Mouse (Mus musculus) testis, adult 2 months (tissue): ENCODE data around the gene Synpr. TPM values are rescaled to one million over a fixed set of nuclear protein-coding genes. Genes with fewer than 3 reads are reported as not detected.

Experiments used
- H3K27ac ChIP-seq: fragments of 200-500 bp; 2 replicates; pipeline ENCODE4 v1.5.1; 2012; ENCODE audit warnings: low read depth, low read length; ENCODE audit not compliant: control insufficient read depth, insufficient read depth
- H3K27me3 ChIP-seq: fragments of 200-500 bp; 2 replicates; pipeline ENCODE4 v1.6.1; 2012; ENCODE audit warnings: mild to moderate bottlenecking, low read length, moderate library complexity; ENCODE audit not compliant: control insufficient read depth, insufficient read depth
- H3K36me3 ChIP-seq: fragments of 200-500 bp; 2 replicates; pipeline ENCODE4 v1.6.1; 2012; ENCODE audit warnings: mild to moderate bottlenecking, low read length; ENCODE audit not compliant: control insufficient read depth, insufficient read depth
- H3K4me1 ChIP-seq: fragments of 200-500 bp; 2 replicates; pipeline ENCODE4 v1.6.1; 2012; ENCODE audit warnings: low read length; ENCODE audit not compliant: control insufficient read depth, insufficient read depth
- H3K4me3 ChIP-seq: fragments of 200-500 bp; 2 replicates; pipeline ENCODE4 v1.5.1; 2012; ENCODE audit warnings: low read depth, mild to moderate bottlenecking, low read length, moderate library complexity, mixed read lengths; ENCODE audit not compliant: control insufficient read depth
- CTCF ChIP-seq: fragments of 200-500 bp; IDR thresholded peaks from 2 replicates; pipeline ENCODE4 v1.5.1; 2012; ENCODE audit warnings: low read depth, mild to moderate bottlenecking, inconsistent platforms, low read length, moderate library complexity; ENCODE audit not compliant: control insufficient read depth, insufficient read depth, insufficient replicate concordance
- POLR2A ChIP-seq: fragments of 200-500 bp; IDR thresholded peaks from 2 replicates; pipeline ENCODE4 v1.6.1; 2012; ENCODE audit warnings: low read depth, mild to moderate bottlenecking, inconsistent platforms, low read length, moderate library complexity; ENCODE audit not compliant: control insufficient read depth
- polyA plus RNA-seq: library from polyadenylated mRNA; depleted of rRNA; stranded (reverse); fragments of >200 nt; gene quantifications from 2 replicates; pipeline ENCODE4 v1.2.3, GENCODE M21; 2012

Synpr gene
- polyA plus RNA-seq, 1 experiment, result not detected

DNA sequence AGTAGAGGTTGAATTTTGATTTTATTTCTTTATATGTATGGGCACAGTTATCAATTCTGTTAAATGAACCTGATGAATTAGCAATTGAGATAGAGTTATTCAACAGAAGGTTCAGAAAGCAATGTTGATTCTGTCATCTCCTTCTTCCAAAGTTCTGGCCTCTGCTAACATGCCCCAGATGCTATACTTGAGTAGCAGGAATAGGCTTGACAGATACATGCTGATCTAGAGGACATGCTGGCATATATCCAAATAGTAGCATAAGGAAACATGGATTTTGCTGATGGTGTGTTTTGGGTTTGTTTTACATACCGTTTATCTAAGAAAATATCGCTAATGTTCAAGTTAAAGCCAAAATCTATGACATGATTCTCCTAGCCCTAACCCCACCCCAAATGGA is 273.5 kb downstream of the Synpr start:
- Histone ChIP-seq H3K4me1 (no peaks in the 10 kb centered on the region), H3K27ac (no peak overlapping the region), H3K4me3 (no peak overlapping the region), H3K36me3 (no peaks in the 10 kb centered on the region), H3K27me3 (no peaks in the 10 kb centered on the region)
- TF ChIP-seq CTCF (no peak), POLR2A (no peak)

DNA sequence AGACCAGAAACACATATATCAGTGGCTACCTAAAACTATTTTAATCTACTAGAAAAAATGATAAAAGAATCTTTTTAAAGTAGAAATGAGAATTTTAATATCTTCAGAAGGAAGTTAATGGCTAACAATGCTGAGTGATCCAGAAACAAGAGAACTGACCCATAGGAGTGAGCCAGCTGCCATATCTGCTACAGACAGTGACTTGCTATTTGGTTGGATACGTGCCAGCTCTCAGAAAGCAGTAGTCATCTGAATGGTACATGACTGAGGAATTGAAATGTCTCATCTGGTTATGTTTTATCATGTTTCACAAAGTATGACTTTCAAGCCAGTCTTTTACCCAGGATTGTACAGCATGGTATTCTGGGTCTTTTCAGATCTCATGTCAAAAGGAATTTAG is 282.7 kb downstream of the Synpr start:
- H3K36me3 ChIP-seq, result no peaks in the 10 kb centered on the region

DNA sequence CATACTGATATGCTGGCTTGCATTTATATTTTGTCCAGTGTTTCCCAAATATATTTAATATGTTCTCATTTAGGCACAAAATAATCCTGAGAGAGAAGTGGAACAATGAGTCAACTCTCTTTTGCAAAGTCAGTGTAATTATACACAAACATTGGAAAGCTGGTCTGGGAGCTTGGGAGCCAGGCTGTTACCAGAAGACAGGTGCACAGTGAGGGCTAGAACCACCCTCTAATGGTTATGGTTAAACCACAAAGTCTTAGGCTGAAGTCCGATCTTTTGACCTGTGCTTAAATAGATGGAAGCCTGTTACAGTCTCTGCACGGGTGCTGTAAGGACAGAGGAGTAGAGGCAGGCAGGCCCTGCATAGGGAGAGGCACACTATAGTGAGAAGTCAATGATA is 283.4 kb downstream of the Synpr start:
- TF ChIP-seq CTCF, result no peak
- TF ChIP-seq POLR2A, result no peak

More for the DNA sequence above, 282.7 kb downstream of the Synpr start:
- TF ChIP-seq POLR2A (no peak), CTCF (no peak)
- no peak overlapping the region for H3K4me3 ChIP-seq
- H3K27ac ChIP-seq, result no peak overlapping the region
- no peaks in the 10 kb centered on the region for H3K27me3 ChIP-seq
- no peaks in the 10 kb centered on the region for H3K4me1 ChIP-seq

DNA sequence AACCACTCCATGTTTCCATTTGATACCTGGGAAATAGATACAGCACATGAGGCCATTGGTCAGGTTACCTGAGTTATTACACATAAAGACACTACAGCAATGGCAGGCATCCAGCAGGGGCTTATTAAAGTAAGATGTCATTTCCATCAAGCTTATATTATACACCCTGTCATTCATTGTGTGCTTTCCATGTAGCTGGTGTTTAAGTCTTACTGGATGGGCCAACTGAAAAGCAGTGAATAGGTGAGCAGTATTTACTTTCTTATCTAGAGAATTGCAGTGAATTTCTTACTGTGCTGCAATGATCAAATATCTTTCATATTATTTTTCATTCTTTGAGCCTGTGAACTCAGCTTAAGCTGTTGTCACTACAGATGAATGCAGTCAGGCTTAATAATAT is 287.4 kb downstream of the Synpr start:
- Histone ChIP-seq H3K27me3 (no peaks in the 10 kb centered on the region), H3K4me1 (no peaks in the 10 kb centered on the region), H3K4me3 (no peak overlapping the region), H3K27ac (no peak overlapping the region), H3K36me3 (no peaks in the 10 kb centered on the region)
- TF ChIP-seq POLR2A, result no peak
- no peak for TF ChIP-seq CTCF

More for the DNA sequence above, 283.4 kb downstream of the Synpr start:
- Histone ChIP-seq H3K27me3 (no peaks in the 10 kb centered on the region), H3K4me3 (no peak overlapping the region), H3K4me1 (no peaks in the 10 kb centered on the region), H3K27ac (no peak overlapping the region), H3K36me3 (no peaks in the 10 kb centered on the region)

DNA sequence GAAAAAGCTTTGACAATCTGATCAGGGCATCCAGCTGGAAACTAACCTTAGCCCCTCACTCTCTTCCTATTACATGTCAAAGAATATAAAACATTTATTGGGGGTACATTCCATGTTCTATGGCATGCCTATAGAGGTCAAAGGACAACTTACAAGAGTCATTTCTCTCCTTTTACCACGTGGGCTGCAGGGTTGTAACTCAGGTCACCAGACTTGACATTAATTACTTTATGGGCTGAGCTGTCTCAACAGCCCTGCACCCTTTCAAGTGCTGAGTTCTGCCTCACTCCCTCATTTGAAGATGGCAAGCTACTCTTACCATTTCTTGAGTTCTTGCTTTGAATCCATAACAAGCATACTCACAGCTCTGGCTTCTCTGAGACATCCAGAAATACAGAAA is 287.9 kb downstream of the Synpr start:
- Histone ChIP-seq H3K27me3 (no peaks in the 10 kb centered on the region), H3K36me3 (no peaks in the 10 kb centered on the region), H3K27ac (no peak overlapping the region), H3K4me3 (no peak overlapping the region), H3K4me1 (no peaks in the 10 kb centered on the region)
- TF ChIP-seq POLR2A (no peak), CTCF (no peak)

DNA sequence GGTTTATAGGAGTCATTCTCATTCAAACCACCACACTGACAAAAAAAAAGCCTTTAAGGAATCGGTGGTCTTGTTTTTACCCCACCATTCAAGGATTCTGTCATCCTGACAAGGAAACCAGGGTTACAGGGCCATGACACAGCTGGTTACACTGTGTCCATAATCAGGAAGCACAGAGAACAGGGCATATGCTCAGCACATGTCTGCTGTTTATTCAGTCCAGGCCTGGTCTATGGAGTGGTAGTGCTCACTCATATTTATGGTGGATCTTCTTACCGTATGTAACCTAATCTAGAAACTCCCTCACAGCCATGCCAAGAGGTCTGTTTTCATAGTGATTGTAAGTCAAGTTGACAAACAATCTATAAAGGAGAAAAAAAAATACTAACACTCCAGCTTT is 293.5 kb downstream of the Synpr start:
- TF ChIP-seq POLR2A (no peak), CTCF (no peak)
- Histone ChIP-seq H3K36me3 (no peaks in the 10 kb centered on the region), H3K4me1 (no peaks in the 10 kb centered on the region), H3K4me3 (no peak overlapping the region), H3K27me3 (no peaks in the 10 kb centered on the region), H3K27ac (no peak overlapping the region)

DNA sequence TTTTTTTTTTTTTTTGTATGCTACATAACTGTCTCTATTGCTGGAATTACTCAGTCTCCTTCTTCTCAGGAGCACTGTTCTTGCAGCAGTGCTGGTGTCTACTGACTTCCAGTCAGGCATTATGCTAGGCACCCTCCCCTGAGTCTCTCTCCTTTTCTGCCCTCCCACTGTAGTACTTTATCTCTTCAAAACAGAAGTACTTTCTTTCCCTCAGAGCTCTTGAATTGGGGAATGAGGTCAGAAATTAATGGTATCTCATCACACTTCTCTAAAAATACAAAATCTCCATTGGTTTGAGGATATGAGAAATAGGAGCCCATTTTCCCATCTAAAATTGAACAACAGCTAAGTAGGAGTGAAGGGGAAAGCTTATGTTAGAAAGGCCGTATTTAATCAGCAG is 294.2 kb downstream of the Synpr start:
- H3K4me1 ChIP-seq, result no peaks in the 10 kb centered on the region
- no peaks in the 10 kb centered on the region for H3K36me3 ChIP-seq
- H3K27me3 ChIP-seq, result no peaks in the 10 kb centered on the region
- no peak overlapping the region for H3K4me3 ChIP-seq
- TF ChIP-seq POLR2A (no peak), CTCF (no peak)
- no peak overlapping the region for H3K27ac ChIP-seq

DNA sequence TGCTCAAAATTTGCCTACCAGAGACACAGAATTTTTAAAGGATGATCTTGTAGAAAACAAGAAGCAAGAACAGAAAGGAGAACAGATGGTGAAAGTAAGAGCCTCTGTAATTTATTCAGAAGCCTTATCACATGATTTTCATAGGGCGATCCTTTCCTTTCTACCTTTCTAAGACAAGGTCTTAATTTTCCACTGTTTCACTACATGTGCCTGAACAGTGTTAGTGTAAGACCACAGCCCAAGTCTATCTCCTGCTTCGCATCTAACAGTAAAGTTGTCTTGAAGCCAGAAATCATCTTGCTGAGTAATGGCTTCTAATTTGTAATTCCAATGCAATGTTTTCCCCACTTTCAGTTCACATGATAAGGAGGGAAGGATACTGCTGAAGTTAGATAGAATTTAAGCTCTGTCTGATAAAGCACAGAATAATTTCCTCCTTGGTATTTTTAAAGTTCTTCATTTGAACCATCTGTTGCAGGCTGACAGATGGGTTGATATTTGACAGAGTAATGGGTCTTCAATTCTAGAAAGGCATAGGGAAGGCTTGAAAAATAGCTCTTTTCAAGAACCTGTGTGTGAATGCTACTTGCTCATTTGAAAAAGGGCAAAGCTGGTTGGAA is 308.9 kb downstream of the Synpr start:
- Histone ChIP-seq H3K27me3 (no peaks in the 10 kb centered on the region), H3K36me3 (no peaks in the 10 kb centered on the region), H3K4me1 (no peaks in the 10 kb centered on the region), H3K4me3 (no peak overlapping the region), H3K27ac (no peak overlapping the region)
- no peak for TF ChIP-seq CTCF
- no peak for TF ChIP-seq POLR2A

DNA sequence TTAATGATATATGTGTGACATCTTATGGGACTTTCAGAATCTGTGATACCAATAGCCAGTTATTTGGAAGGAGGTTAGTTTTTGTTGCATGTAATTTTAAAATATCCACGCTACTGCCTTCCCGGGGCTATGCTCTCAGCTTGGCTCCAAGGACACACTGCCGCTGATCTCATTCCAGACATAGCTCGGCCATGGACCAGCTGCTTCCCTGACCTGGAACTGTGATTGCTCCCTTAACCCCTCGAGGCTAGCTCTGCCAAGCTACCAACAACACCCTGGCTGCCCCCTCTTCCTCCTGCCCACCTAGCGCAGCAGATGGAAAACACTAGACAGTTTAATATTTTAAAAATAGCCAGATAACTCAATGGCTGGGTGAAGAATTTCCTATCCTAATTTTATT is 311.7 kb downstream of the Synpr start:
- Histone ChIP-seq H3K4me1 (no peaks in the 10 kb centered on the region), H3K27ac (no peak overlapping the region), H3K4me3 (no peak overlapping the region), H3K36me3 (no peaks in the 10 kb centered on the region), H3K27me3 (no peaks in the 10 kb centered on the region)
- TF ChIP-seq POLR2A (no peak), CTCF (no peak)
